Mouse (Mus musculus) cerebellum, adult 11 months (tissue): ENCODE results near the gene Hs3st1.

Source experiments
- DNase-seq: peaks from one replicate; pipeline ENCODE4 v3.0.0; 2022

The Hs3st1 gene

GRCm38 (mm10) chr5:39643260-39643923 is 111.9 kb downstream of the Hs3st1 start:
- DNase-seq: no peak

- DNase-seq: no peak
Measured at GRCm38 (mm10) chr5:39642222-39642770, 113.0 kb downstream of the Hs3st1 start.

- peak; percentile 78 for DNase-seq
Measured at GRCm38 (mm10) chr5:39639438-39640177, 115.7 kb downstream of the Hs3st1 start.

GRCm38 (mm10) chr5:39638926-39639325 is 116.3 kb downstream of the Hs3st1 start:
- DNase-seq: no peak

- no peak for DNase-seq
Measured at GRCm38 (mm10) chr5:39637874-39638273, 117.4 kb downstream of the Hs3st1 start.

DNA sequence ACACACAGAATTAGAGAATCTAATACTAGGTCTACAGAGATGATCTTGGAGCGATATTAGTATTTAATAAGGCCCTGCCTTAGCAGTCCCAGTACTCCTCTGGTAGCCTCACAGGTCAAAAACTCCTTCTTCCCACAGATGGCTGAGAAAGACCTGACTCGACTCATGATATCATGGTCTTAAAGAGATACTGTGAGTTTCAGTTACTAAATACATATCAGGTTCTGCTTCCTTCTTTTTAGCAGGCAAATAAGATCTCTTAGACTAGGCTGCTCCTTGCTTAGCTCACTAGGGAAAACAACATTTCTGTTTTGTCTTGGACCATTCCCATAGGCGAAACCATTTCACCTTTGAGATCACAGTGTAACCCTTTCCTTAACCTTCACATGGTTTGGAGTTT is 119.2 kb downstream of the Hs3st1 start:
- DNase-seq: no peak

- no peak for DNase-seq
Measured at GRCm38 (mm10) chr5:39634300-39635047, 120.8 kb downstream of the Hs3st1 start.

DNA sequence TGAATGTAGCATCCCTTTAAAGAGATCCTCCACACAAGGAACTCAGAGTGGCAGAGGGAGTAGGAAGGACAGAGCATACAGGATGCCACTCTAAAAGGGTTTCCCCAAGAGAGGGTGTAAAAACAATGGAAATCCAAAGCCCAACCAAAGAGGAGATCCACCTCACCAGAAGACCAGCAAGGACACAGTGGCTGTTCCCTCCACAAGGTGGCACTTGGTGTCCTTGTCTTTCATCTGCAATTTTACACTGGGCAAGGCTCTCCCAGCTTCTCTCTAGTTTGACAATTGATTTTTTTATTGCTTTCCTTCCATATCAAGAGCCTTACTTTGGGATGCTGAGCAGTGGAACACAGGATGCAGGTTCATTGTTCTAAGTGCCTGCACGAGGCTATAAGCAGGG is 122.1 kb downstream of the Hs3st1 start:
- DNase-seq: no peak

DNA sequence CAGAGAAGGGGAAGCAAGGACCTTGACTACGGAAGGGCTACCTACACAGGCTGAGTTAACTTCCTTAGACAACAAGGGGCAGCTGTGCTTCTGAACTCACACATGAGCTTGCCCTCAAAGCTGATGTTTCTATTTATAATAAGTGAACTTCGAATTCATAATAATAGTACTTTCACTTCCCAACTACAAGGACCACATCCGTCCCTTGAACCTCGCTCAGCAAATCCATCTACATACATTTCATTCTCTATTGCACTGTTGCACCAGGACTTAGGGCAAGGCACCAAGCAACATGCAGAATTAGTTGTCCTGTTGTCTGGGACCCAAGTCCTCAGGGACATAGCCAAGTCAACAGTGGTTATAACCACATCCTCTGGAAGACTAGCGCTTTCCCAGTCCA is 124.4 kb downstream of the Hs3st1 start:
- DNase-seq: no peak

DNA sequence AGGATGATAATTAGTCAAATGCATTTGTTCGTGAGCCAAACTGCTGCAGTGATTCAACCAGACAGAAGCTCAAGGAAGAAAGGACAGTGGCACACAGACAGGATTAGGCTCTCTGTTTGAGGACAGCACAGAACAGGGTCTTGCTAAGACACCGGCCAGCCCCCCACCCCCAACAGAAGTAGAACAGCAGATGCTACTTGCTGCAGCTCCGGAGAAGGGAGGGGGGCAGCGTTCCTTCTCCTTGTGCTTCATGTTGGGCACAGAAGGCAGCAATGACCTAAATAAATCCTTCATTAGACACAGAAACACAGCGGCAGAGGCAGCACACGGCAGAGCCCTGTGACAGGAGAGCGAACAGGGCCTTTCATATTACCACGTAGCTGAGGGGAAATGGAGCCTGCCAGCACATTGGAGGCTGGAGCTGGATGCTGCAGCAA is 130.2 kb downstream of the Hs3st1 start:
- no peak for DNase-seq

GRCm38 (mm10) chr5:39624218-39624590 is 131.1 kb downstream of the Hs3st1 start:
- DNase-seq: no peak

GRCm38 (mm10) chr5:39623304-39624217 is 131.7 kb downstream of the Hs3st1 start:
- no peak for DNase-seq

GRCm38 (mm10) chr5:39620206-39620866 is 134.9 kb downstream of the Hs3st1 start:
- peak; percentile 65 for DNase-seq

- no peak for DNase-seq
Measured at GRCm38 (mm10) chr5:39617354-39617977, 137.8 kb downstream of the Hs3st1 start.

GRCm38 (mm10) chr5:39615202-39615601 is 140.1 kb downstream of the Hs3st1 start:
- no peak for DNase-seq

GRCm38 (mm10) chr5:39613534-39613933 is 141.7 kb downstream of the Hs3st1 start:
- no peak for DNase-seq

GRCm38 (mm10) chr5:39612240-39612639 is 143.0 kb downstream of the Hs3st1 start:
- DNase-seq: no peak

DNA sequence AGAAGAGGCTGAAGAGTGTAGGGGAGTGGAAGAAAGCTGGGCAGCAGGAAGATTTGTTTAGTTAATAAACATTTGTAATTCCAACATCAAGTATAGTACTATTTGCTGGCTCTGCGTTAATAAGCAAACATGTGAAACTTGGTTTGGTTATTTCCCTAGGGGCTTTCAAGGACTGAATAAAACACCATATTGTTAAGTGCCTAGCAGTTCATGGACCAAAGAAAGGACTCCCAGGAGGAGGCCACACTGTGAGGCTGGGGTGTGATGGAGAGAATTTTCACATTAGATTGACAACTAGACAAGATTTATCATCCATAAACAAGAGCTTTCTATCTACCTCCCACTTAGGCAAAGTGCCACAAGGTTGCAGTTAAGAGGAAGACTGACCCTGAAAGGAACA is 147.0 kb downstream of the Hs3st1 start:
- DNase-seq: no peak

DNA sequence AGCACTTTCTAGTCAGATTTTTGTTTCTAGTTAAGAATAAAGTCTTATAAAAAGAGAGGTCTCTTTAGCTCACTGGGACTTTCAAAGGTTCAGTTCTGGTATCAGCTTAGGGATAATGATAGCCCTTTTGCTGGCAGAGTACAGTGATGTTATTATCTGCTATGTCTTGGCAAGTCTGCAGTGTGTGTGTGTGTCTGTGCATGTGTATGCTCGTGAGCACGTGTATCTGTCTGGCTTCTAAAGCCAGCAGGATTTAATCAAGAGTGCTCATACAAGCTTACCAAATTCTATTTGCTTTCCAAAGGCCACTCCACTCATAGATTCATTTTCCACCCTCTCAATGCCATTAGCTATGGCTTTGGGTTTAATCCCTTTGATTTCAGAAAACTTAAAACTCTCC is 160.5 kb downstream of the Hs3st1 start:
- no peak for DNase-seq
